Mouse (Mus musculus): ENCODE data around the gene Pole. TPM values are rescaled to one million over a fixed set of nuclear protein-coding genes. Genes with fewer than 3 reads are reported as not detected.

Pole gene
- total RNA-seq (2021): 1 to 10 TPM; 1.3 to 2.5 TPM
- long read RNA-seq, experiment 1, full-length matches to known transcripts: 1 of 2 reads
- long read RNA-seq, experiment 1, partial matches to known transcripts: 1 of 2 reads
- long read RNA-seq, experiment 1, other reads (novel, unspliced or antisense): 0 of 2 reads
- long read RNA-seq, experiment 2, partial matches to known transcripts: 1 of 1 reads
- long read RNA-seq, experiment 2, other reads (novel, unspliced or antisense): 0 of 1 reads

- intact Hi-C loops (cut with DNase I): no loop called here
- peak; percentile 84 to 87 for DNase-seq (ENCODE audit: low spot score in 2 of 2)
These were observed at the start of gene Pole, which contains the start of gene Pxmp2 for GRCm38 (mm10) chr5:110285770-110286445. Gene Pole, plus strand, starts transcription at chr5:110286306. Gene Pxmp2, minus strand, starts transcription at chr5:110286186.

GRCm38 (mm10) chr5:110244091-110244490 lies 42.0 kb upstream of the Pole start:
- DNase-seq (ENCODE audit: low spot score in 2 of 2): no peak
- intact Hi-C loops (cut with DNase I): no loop called here

- DNase-seq (ENCODE audit: low spot score in 2 of 2): no peak
- intact Hi-C loops (cut with DNase I): no loop called here
These were observed 19.2 kb upstream of the Pole start for GRCm38 (mm10) chr5:110266941-110267340.

GRCm38 (mm10) chr5:110269141-110270101 lies 16.7 kb upstream of the Pole start, which contains the start of gene Pgam5:
Gene Pgam5, minus strand, starts transcription at chr5:110269913.
- intact Hi-C loops (cut with DNase I): no loop called here
- DNase-seq (ENCODE audit: low spot score in 2 of 2): peak; percentile 92 to 94

GRCm38 (mm10) chr5:110270242-110270641 lies 15.9 kb upstream of the Pole start:
- intact Hi-C loops (cut with DNase I): no loop called here
- no peak for DNase-seq (ENCODE audit: low spot score in 2 of 2)

- intact Hi-C loops (cut with DNase I): no loop called here
- DNase-seq (ENCODE audit: low spot score in 2 of 2): no peak
These were observed 12.0 kb upstream of the Pole start for GRCm38 (mm10) chr5:110274147-110274546.

- no peak for DNase-seq (ENCODE audit: low spot score in 2 of 2)
- intact Hi-C loops (cut with DNase I): no loop called here
These were observed 11.3 kb upstream of the Pole start for GRCm38 (mm10) chr5:110274846-110275245.

- DNase-seq (ENCODE audit: low spot score in 2 of 2): no peak
- intact Hi-C loops (cut with DNase I): no loop called here
These were observed 9.7 kb upstream of the Pole start for GRCm38 (mm10) chr5:110276391-110276790.

GRCm38 (mm10) chr5:110276910-110277309 lies 9.2 kb upstream of the Pole start:
- DNase-seq (ENCODE audit: low spot score in 2 of 2): no peak
- intact Hi-C loops (cut with DNase I): no loop called here

- intact Hi-C loops (cut with DNase I): no loop called here
- no peak for DNase-seq (ENCODE audit: low spot score in 2 of 2)
These were observed 4.1 kb upstream of the Pole start for GRCm38 (mm10) chr5:110281984-110282383.

- peak; percentile 44 for DNase-seq (ENCODE audit: low spot score in 2 of 2)
- intact Hi-C loops (cut with DNase I): no loop called here
These were observed 1.6 kb upstream of the Pole start for GRCm38 (mm10) chr5:110284536-110284935.

GRCm38 (mm10) chr5:110285156-110285555 lies 950 bp upstream of the Pole start:
- intact Hi-C loops (cut with DNase I): no loop called here
- DNase-seq (ENCODE audit: low spot score in 2 of 2): no peak

- DNase-seq (ENCODE audit: low spot score in 2 of 2): no peak
- intact Hi-C loops (cut with DNase I): no loop called here
These were observed 459 bp downstream of the Pole start for GRCm38 (mm10) chr5:110286446-110287083.

- intact Hi-C loops (cut with DNase I): no loop called here
- DNase-seq (ENCODE audit: low spot score in 2 of 2): no peak
These were observed 974 bp downstream of the Pole start for GRCm38 (mm10) chr5:110287084-110287475.

- intact Hi-C loops (cut with DNase I): no loop called here
These were observed 5.5 kb downstream of the Pole start for GRCm38 (mm10) chr5:110291649-110292048.

GRCm38 (mm10) chr5:110296637-110297036 lies 10.5 kb downstream of the Pole start:
- intact Hi-C loops (cut with DNase I): no loop called here

More at GRCm38 (mm10) chr5:110291649-110292048, 5.5 kb downstream of the Pole start:
- no peak for DNase-seq (ENCODE audit: low spot score in 2 of 2)

GRCm38 (mm10) chr5:110300591-110300990 lies 14.5 kb downstream of the Pole start:
- intact Hi-C loops (cut with DNase I): no loop called here
- no peak for DNase-seq (ENCODE audit: low spot score in 2 of 2)

More at GRCm38 (mm10) chr5:110296637-110297036, 10.5 kb downstream of the Pole start:
- DNase-seq (ENCODE audit: low spot score in 2 of 2): no peak

- intact Hi-C loops (cut with DNase I): no loop called here
- DNase-seq (ENCODE audit: low spot score in 2 of 2): no peak
These were observed 22.8 kb downstream of the Pole start for GRCm38 (mm10) chr5:110308861-110309260.

GRCm38 (mm10) chr5:110313127-110313526 lies 27.0 kb downstream of the Pole start:
- no peak for DNase-seq (ENCODE audit: low spot score in 2 of 2)
- intact Hi-C loops (cut with DNase I): no loop called here

Measured in left cerebral cortex, postnatal 14 days (tissue).